8 mouse cellular contexts compared by ENCODE assay signal in genomic region chr2:33558233-33558632, GRCm38 (mm10).
DNase-seq lines count a peak whose midpoint lies in the region; ATAC-seq and TF ChIP-seq lines count a peak whose summit lies in the region.

No protein-coding gene starts in this region.

- TF ChIP-seq EP300 in heart, adult 2 months (IDR thresholded peaks at IDR 0.05; ENCODE audit: insufficient read depth, low read depth, low read length) = no peak

- no peaks in the 10 kb centered on the region for H3K4me1 ChIP-seq in heart, adult 2 months (ENCODE audit: control insufficient read depth, insufficient read depth, low read length)

- peak; percentile 55 to 81 for DNase-seq in heart, adult 2 months
- DNase-seq in heart, adult 11 months = no peak
- peak; percentile 74 for DNase-seq in ZHBTc4 (ENCODE audit: low read depth, low spot score)
- DNase-seq in cerebellum, postnatal 4 days (ENCODE audit: low spot score in 2 of 2) = peak; percentile 76 to 85
- DNase-seq in gastrocnemius, postnatal 14 days = peak; percentile 69
- peak; percentile 53 for DNase-seq in layer of hippocampus, adult 9-11 months
- DNase-seq in skeletal muscle tissue, adult 2 months (ENCODE audit: low read depth, low spot score) = peak; percentile 34

- no peak for TF ChIP-seq POLR2A in heart, adult 2 months (IDR thresholded peaks at IDR 0.05; ENCODE audit: insufficient read depth, low read depth, low read length)

- TF ChIP-seq CTCF in heart, adult 2 months (IDR thresholded peaks at IDR 0.05) = peak; percentile 98

- peak; percentile 66; the same call in 1 of the 2 replicates for ATAC-seq in megakaryocyte, adult 5-6 weeks (ENCODE audit: poor library complexity, severe bottlenecking)

- no peak overlapping the region for H3K4me3 ChIP-seq in heart, adult 2 months

- WGBS in heart, adult 2 months = 3% methylated on average over 6 of the region's 6 CpGs

- no peak overlapping the region for H3K9ac ChIP-seq in heart, adult 2 months (ENCODE audit: low read depth, low read length)

- no peaks in the 10 kb centered on the region for H3K36me3 ChIP-seq in heart, adult 2 months (ENCODE audit: control insufficient read depth, insufficient read depth, low read length)

- no peak overlapping the region for H3K27ac ChIP-seq in heart, adult 2 months

- intact Hi-C loops in heart, adult 2 months (cut with DNase I) = loop anchor here (1.0 kb wide), 1 partner anchor 71 kb away; no protein-coding TSS in a partner anchor
- intact Hi-C loops in gastrocnemius, postnatal 14 days (cut with DNase I; ENCODE audit: low total_unique reads) = no loop called here

- no peaks in the 10 kb centered on the region for H3K79me2 ChIP-seq in heart, adult 2 months (replicated peaks; ENCODE audit: control insufficient read depth, insufficient read depth, low read length)

- H3K27me3 ChIP-seq in heart, adult 2 months (ENCODE audit: control insufficient read depth, insufficient read depth, low read length) = no peaks in the 10 kb centered on the region; the same call in 1 of the 2 replicates
